18 mouse cellular contexts compared by ENCODE assay signal in the genomic region with DNA sequence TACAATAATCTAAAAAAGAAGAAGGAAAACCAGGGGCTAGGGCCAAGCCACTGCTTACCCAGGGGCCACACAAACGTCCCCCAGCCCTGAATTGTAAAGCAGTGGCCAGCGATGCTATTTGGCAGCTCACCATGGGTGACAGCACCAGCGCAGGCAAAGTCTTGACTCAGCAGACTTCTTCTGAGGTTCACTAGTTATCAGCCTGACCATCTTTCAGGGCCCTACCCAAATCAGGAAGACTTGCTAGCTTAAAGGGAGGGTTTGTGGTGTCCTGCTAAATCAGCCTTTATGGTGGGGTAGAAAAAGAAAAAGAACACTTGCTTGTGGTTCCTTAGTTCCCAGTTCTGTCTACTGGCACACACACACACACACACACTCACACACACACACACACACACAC.
DNase-seq lines count a peak whose midpoint lies in the region; ATAC-seq and TF ChIP-seq lines count a peak whose summit lies in the region.
"Had no signal": no experiment of that assay in that cellular context is flagged by ENCODE, and none has a peak within 500 bp of the region (broad histone marks: within the 10 kb centered on the region; RNA-seq: fewer than 3 reads in every experiment).

No protein-coding gene starts in this region.

- 70% methylated on average over 3 of the region's 3 CpGs for WGBS in heart, adult 2 months
- 80% methylated on average over 3 of the region's 3 CpGs for WGBS in hindbrain, embryonic 10.5 days

- H3K27me3 ChIP-seq in heart, adult 2 months (ENCODE audit: control insufficient read depth, insufficient read depth, low read length) = no peaks in the 10 kb centered on the region
- no peaks in the 10 kb centered on the region for H3K27me3 ChIP-seq in hindbrain, embryonic 10.5 days (ENCODE audit: insufficient read depth, poor library complexity, severe bottlenecking)
- H3K27me3 ChIP-seq: embryonic facial prominence, embryonic 12.5 days; forebrain, embryonic 13.5 days; kidney, embryonic 15.5 days; limb, embryonic 13.5 days had no signal

- intact Hi-C loops in heart, adult 2 months (cut with DNase I) = no loop called here
- intact Hi-C loops in heart, postnatal 25 days (cut with DNase I) = no loop called here

- no peak for TF ChIP-seq CTCF in heart, adult 2 months (IDR thresholded peaks at IDR 0.05)

- H3K36me3 ChIP-seq in heart, adult 2 months (ENCODE audit: control insufficient read depth, insufficient read depth, low read length) = no peaks in the 10 kb centered on the region
- H3K36me3 ChIP-seq in hindbrain, embryonic 10.5 days = no peaks in the 10 kb centered on the region
- H3K36me3 ChIP-seq: embryonic facial prominence, embryonic 12.5 days; heart, embryonic 10.5 days; kidney, embryonic 15.5 days; limb, embryonic 13.5 days had no signal

- no peak for TF ChIP-seq POLR2A in heart, adult 2 months (IDR thresholded peaks at IDR 0.05; ENCODE audit: insufficient read depth, low read depth, low read length)

- no peaks in the 10 kb centered on the region for H3K4me1 ChIP-seq in heart, adult 2 months (ENCODE audit: control insufficient read depth, insufficient read depth, low read length)
- no peaks in the 10 kb centered on the region for H3K4me1 ChIP-seq in hindbrain, embryonic 10.5 days (replicated peaks)
- H3K4me1 ChIP-seq: embryonic facial prominence, embryonic 12.5 days; forebrain, embryonic 13.5 days; heart, embryonic 10.5 days; limb, embryonic 13.5 days had no signal

- peak; percentile 24 for DNase-seq in CD4-positive, CD25-positive, alpha-beta regulatory T cell, adult 2 months (ENCODE audit: low read depth, low spot score)
- peak; percentile 18 for DNase-seq in 3134 (ENCODE audit: extremely low read depth, insufficient read length, low spot score)
- DNase-seq in heart, adult 2 months = no peak
- DNase-seq in hindbrain, embryonic 10.5 days (ENCODE audit: low spot score) = no peak
- no peak for DNase-seq in heart, postnatal 25 days (ENCODE audit: low spot score)
- DNase-seq: cerebellum, adult 9-10 months; gastrocnemius, postnatal 25 days; right cerebral cortex, postnatal 4 days had no signal

- H3K9ac ChIP-seq in heart, adult 2 months (ENCODE audit: low read depth, low read length) = no peak overlapping the region
- H3K9ac ChIP-seq: embryonic facial prominence, embryonic 12.5 days; forebrain, embryonic 13.5 days; hindbrain, embryonic 14.5 days; kidney, embryonic 15.5 days; limb, embryonic 13.5 days had no signal

- H3K27ac ChIP-seq in heart, adult 2 months = no peak overlapping the region
- no peak overlapping the region for H3K27ac ChIP-seq in hindbrain, embryonic 10.5 days
- H3K27ac ChIP-seq: embryonic facial prominence, embryonic 12.5 days; forebrain, embryonic 13.5 days; heart, embryonic 10.5 days; hindbrain, embryonic 14.5 days; kidney, embryonic 15.5 days; limb, embryonic 13.5 days had no signal

- no peak for TF ChIP-seq EP300 in heart, adult 2 months (IDR thresholded peaks at IDR 0.05; ENCODE audit: insufficient read depth, low read depth, low read length)

- ATAC-seq in CD4-positive, CD25-positive, alpha-beta regulatory T cell, adult 4 months = no peak
- ATAC-seq in activated CD4-positive, CD25-positive, alpha-beta regulatory T cell, adult 4 months = peak; percentile 19
- peak; percentile 7 for ATAC-seq in inflammation-experienced regulatory T-cells, adult 6 months
- ATAC-seq: forebrain, embryonic 13.5 days had no signal

- H3K4me3 ChIP-seq in heart, adult 2 months = no peak overlapping the region
- H3K4me3 ChIP-seq in hindbrain, embryonic 10.5 days = no peak overlapping the region
- H3K4me3 ChIP-seq: embryonic facial prominence, embryonic 12.5 days; erythroblast, embryonic 14.5 days; forebrain, embryonic 13.5 days; heart, embryonic 10.5 days; kidney, embryonic 15.5 days; limb, embryonic 13.5 days had no signal

- no peaks in the 10 kb centered on the region for H3K79me2 ChIP-seq in heart, adult 2 months (replicated peaks; ENCODE audit: control insufficient read depth, insufficient read depth, low read length)

- no peaks in the 10 kb centered on the region for H3K9me3 ChIP-seq in hindbrain, embryonic 10.5 days
- H3K9me3 ChIP-seq: embryonic facial prominence, embryonic 12.5 days; forebrain, embryonic 13.5 days; heart, embryonic 10.5 days; kidney, embryonic 15.5 days; limb, embryonic 13.5 days had no signal

Comparison
In these comparisons a context has a peak if more than half of its experiments do, and no peak if none do; other contexts are left out.
1. DNase-seq: peak in CD4-positive, CD25-positive, alpha-beta regulatory T cell, adult 2 months (single experiment) and 3134 (single experiment); none in heart, adult 2 months (0 of 2), hindbrain, embryonic 10.5 days (single experiment) and heart, postnatal 25 days (single experiment).